Mouse (Mus musculus): ENCODE results near the gene Slc17a9.

- TF ChIP-seq GATA1 (IDR thresholded peaks at IDR 0.05; ENCODE audit: low read length) (no peak), TAL1 (IDR thresholded peaks at IDR 0.05; ENCODE audit: low read length) (no peak)
Observed at GRCm38 (mm10) chr2:180731036-180731435, 6.0 kb downstream of the Slc17a9 start.
